Mouse (Mus musculus): ENCODE data around the gene Rps6kb1. TPM values are rescaled to one million over a fixed set of nuclear protein-coding genes. Genes with fewer than 3 reads are reported as not detected.
"Not testable (repeated sequence)": the region's sequence is repeated elsewhere in the genome, so short reads cannot be mapped to it uniquely, and the experiment has no call there.

Rps6kb1 gene
- total RNA-seq, 2 experiments from 2014 or later: 38.5 to 41.6 TPM

- DNase-seq: no peak
Measured at GRCm38 (mm10) chr11:86539716-86540475, 4.7 kb downstream of the Rps6kb1 start.

- no peak for DNase-seq
Measured at GRCm38 (mm10) chr11:86538786-86539185, 5.8 kb downstream of the Rps6kb1 start.

GRCm38 (mm10) chr11:86534201-86534910 is 10.2 kb downstream of the Rps6kb1 start:
- no peak for DNase-seq

- DNase-seq: not testable (repeated sequence)
Measured at GRCm38 (mm10) chr11:86533302-86533701, 11.3 kb downstream of the Rps6kb1 start.

GRCm38 (mm10) chr11:86532834-86533233 is 11.8 kb downstream of the Rps6kb1 start:
- DNase-seq: no peak

GRCm38 (mm10) chr11:86527528-86527927 is 17.1 kb downstream of the Rps6kb1 start:
- DNase-seq: no peak

GRCm38 (mm10) chr11:86519751-86520150 is 24.9 kb downstream of the Rps6kb1 start:
- no peak for DNase-seq

- DNase-seq: no peak
Measured at GRCm38 (mm10) chr11:86517229-86517628, 27.4 kb downstream of the Rps6kb1 start.

- DNase-seq: no peak
Measured at GRCm38 (mm10) chr11:86516620-86517019, 28.0 kb downstream of the Rps6kb1 start.

GRCm38 (mm10) chr11:86507991-86508390 is 36.6 kb downstream of the Rps6kb1 start:
- DNase-seq: no peak

GRCm38 (mm10) chr11:86507334-86507733 is 37.3 kb downstream of the Rps6kb1 start:
- DNase-seq: no peak

- DNase-seq: no peak
Measured at GRCm38 (mm10) chr11:86503121-86503520, 41.5 kb downstream of the Rps6kb1 start.

- no peak for DNase-seq
Measured at GRCm38 (mm10) chr11:86500795-86501194, 43.8 kb downstream of the Rps6kb1 start.

GRCm38 (mm10) chr11:86497908-86498307 is 46.7 kb downstream of the Rps6kb1 start:
- no peak for DNase-seq

- no peak for DNase-seq
Measured at GRCm38 (mm10) chr11:86497356-86497755, 47.2 kb downstream of the Rps6kb1 start.

- no peak for DNase-seq
Measured at GRCm38 (mm10) chr11:86490782-86491181, 53.8 kb downstream of the Rps6kb1 start.

- peak; percentile 46 to 57 for DNase-seq
Measured at GRCm38 (mm10) chr11:86484910-86485510, 59.6 kb downstream of the Rps6kb1 start.

GRCm38 (mm10) chr11:86484101-86484868 is 60.3 kb downstream of the Rps6kb1 start, which contains the start of gene Rnft1:
Gene Rnft1 (plus strand): TSS chr11:86484657.
- peak; percentile 98 for DNase-seq

- no peak for DNase-seq
Measured at GRCm38 (mm10) chr11:86473576-86473975, 71.0 kb downstream of the Rps6kb1 start.

GRCm38 (mm10) chr11:86472771-86473171 is 71.8 kb downstream of the Rps6kb1 start:
- DNase-seq: peak in 1 of 2 experiments; percentile 10

- DNase-seq: no peak
Measured at GRCm38 (mm10) chr11:86471785-86472184, 72.8 kb downstream of the Rps6kb1 start.

- DNase-seq: no peak
Measured at GRCm38 (mm10) chr11:86468971-86469370, 75.6 kb downstream of the Rps6kb1 start.

Data from layer of hippocampus, postnatal 36 days (tissue).